Mouse (Mus musculus): Measurements from ENCODE around the gene Pygo1. TPM values are rescaled to one million over a fixed set of nuclear protein-coding genes. Genes with fewer than 3 reads are reported as not detected.

Pygo1 gene
- total and polyA plus RNA-seq, 2 experiments from 2014 or later, result 9.6 to 41.7 TPM

- Histone ChIP-seq H3K27me3 (ENCODE audit: insufficient read depth, low read length) (no peaks in the 10 kb centered on the region), H3K36me3 (ENCODE audit: insufficient read depth) (no peaks in the 10 kb centered on the region), H3K4me1 (ENCODE audit: insufficient read depth) (no peaks in the 10 kb centered on the region), H3K4me2 (ENCODE audit: low read depth) (no peak overlapping the region), H3K9ac (no peak overlapping the region), H3K27ac (ENCODE audit: low read depth, low read length) (0 out of 2 replicates have a peak overlapping the region, but pooled peaks have one; percentile 21), H3K9me3 (ENCODE audit: low read length) (no peaks in the 10 kb centered on the region), H3K4me3 (ENCODE audit: low read depth, low read length) (no peak overlapping the region)
- 69% methylated on average over 7 of the region's 7 CpGs for WGBS
- ATAC-seq (no peak), DNase-seq (no peak)
- 0 out of 2 replicates have a peak, but pooled peaks have one; percentile 9 for TF ChIP-seq CTCF (IDR thresholded peaks at IDR 0.05; ENCODE audit: low read depth)
Observed at GRCm38 (mm10) chr9:72969874-72970273, 44.4 kb downstream of the Pygo1 start.

- no peak overlapping the region for H3K4me2 ChIP-seq (ENCODE audit: low read depth)
- no peak for TF ChIP-seq CTCF (IDR thresholded peaks at IDR 0.05; ENCODE audit: low read depth)
- DNase-seq, result peak; percentile 36
- H3K4me3 ChIP-seq (ENCODE audit: low read depth, low read length), result no peak overlapping the region
- H3K4me1 ChIP-seq (ENCODE audit: insufficient read depth), result no peaks in the 10 kb centered on the region
- 66% methylated on average over 5 of the region's 5 CpGs for WGBS
- H3K27me3 ChIP-seq (ENCODE audit: insufficient read depth, low read length), result no peaks in the 10 kb centered on the region
- ATAC-seq, result no peak
- H3K9ac ChIP-seq, result no peak overlapping the region
- no peaks in the 10 kb centered on the region for H3K36me3 ChIP-seq (ENCODE audit: insufficient read depth)
- no peak overlapping the region for H3K27ac ChIP-seq (ENCODE audit: low read depth, low read length)
- H3K9me3 ChIP-seq (ENCODE audit: low read length), result no peaks in the 10 kb centered on the region
Observed at GRCm38 (mm10) chr9:72972435-72972834, 47.0 kb downstream of the Pygo1 start.

DNA sequence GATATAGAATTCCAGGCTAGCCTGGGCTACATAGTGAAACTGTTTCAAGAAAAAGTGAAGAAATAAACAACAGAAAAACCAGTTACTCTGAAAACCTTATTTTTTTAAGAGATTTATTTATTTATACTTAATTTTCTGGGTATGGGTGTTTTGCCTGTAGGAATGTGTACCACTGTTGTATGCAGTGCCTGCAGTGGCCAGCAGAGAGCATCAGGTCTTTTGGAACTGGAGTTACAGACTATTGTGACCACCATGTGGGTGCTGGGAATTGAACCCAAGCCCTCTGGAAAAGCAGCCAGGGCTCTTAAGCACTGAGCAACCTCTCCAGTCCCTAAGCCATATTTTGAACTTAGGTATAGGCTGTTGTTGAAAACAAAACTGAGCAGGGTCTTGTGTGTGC, 47.5 kb downstream of the Pygo1 start:
- Histone ChIP-seq H3K4me2 (ENCODE audit: low read depth) (no peak overlapping the region), H3K27ac (ENCODE audit: low read depth, low read length) (no peak overlapping the region), H3K27me3 (ENCODE audit: insufficient read depth, low read length) (no peaks in the 10 kb centered on the region), H3K36me3 (ENCODE audit: insufficient read depth) (no peaks in the 10 kb centered on the region), H3K9ac (no peak overlapping the region), H3K9me3 (ENCODE audit: low read length) (no peaks in the 10 kb centered on the region), H3K4me1 (ENCODE audit: insufficient read depth) (no peaks in the 10 kb centered on the region), H3K4me3 (ENCODE audit: low read depth, low read length) (no peak overlapping the region)
- ATAC-seq (no peak), DNase-seq (no peak)
- TF ChIP-seq CTCF (IDR thresholded peaks at IDR 0.05; ENCODE audit: low read depth), result 0 out of 2 replicates have a peak, but pooled peaks have one; percentile 19

DNA sequence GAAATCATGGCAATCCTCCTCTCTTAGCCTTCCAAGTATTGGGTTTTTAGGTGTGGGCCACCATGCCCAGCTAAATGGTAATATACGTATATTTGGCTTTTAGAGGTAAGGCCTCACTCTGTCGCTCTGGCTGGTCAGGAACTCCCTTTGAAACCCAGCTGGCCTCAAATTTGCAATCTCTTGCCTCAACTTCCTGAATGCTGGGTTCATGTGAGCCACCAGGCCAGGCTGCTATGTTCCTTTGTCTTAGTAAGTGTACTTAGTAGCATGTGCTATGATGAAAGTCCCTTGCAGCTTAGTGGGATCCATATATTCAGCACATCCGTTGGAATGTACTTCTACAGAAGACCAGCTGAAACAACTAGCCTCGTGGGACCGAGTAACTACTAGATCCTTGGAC, 49.3 kb downstream of the Pygo1 start:
- 84% methylated on average over 5 of the region's 5 CpGs for whole genome bisulfite sequencing
- DNase-seq (no peak), ATAC-seq (no peak)
- no peak overlapping the region for H3K27ac ChIP-seq (ENCODE audit: low read depth, low read length)
- no peaks in the 10 kb centered on the region for H3K27me3 ChIP-seq (ENCODE audit: insufficient read depth, low read length)
- no peaks in the 10 kb centered on the region for H3K9me3 ChIP-seq (ENCODE audit: low read length)
- no peak for TF ChIP-seq CTCF (IDR thresholded peaks at IDR 0.05; ENCODE audit: low read depth)
- H3K36me3 ChIP-seq (ENCODE audit: insufficient read depth), result no peaks in the 10 kb centered on the region
- H3K9ac ChIP-seq, result no peak overlapping the region
- no peak overlapping the region for H3K4me2 ChIP-seq (ENCODE audit: low read depth)
- H3K4me3 ChIP-seq (ENCODE audit: low read depth, low read length), result no peak overlapping the region
- no peaks in the 10 kb centered on the region for H3K4me1 ChIP-seq (ENCODE audit: insufficient read depth)

GRCm38 (mm10) chr9:72975242-72975641, 49.8 kb downstream of the Pygo1 start:
- TF ChIP-seq CTCF (IDR thresholded peaks at IDR 0.05; ENCODE audit: low read depth), result no peak
- Histone ChIP-seq H3K4me2 (ENCODE audit: low read depth) (no peak overlapping the region), H3K4me3 (ENCODE audit: low read depth, low read length) (no peak overlapping the region), H3K9ac (no peak overlapping the region), H3K27ac (ENCODE audit: low read depth, low read length) (no peak overlapping the region), H3K27me3 (ENCODE audit: insufficient read depth, low read length) (no peaks in the 10 kb centered on the region), H3K36me3 (ENCODE audit: insufficient read depth) (no peaks in the 10 kb centered on the region), H3K4me1 (ENCODE audit: insufficient read depth) (no peaks in the 10 kb centered on the region), H3K9me3 (ENCODE audit: low read length) (no peaks in the 10 kb centered on the region)
- 98% methylated on average over 1 of the region's 1 CpGs for WGBS
- ATAC-seq (no peak), DNase-seq (no peak)

DNA sequence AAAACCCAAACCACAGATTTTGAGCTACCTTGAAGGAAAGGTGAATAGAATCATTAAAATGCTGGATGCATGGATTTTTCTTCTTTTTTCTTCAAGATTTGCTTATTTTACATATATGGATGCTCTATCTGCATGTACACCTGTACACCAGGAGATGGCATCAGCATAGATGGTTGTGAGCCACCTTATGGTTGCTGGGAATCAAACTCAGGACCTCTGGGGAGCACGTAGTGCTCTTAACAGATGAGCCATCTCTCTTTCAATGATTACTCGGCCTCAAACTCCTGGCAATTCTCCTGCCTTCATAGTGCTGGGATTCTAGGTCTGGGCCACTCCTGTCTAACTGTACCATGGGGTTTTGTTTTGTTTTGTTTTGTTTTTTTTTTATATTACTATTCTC, 57.6 kb downstream of the Pygo1 start:
- Histone ChIP-seq H3K27me3 (ENCODE audit: insufficient read depth, low read length) (no peaks in the 10 kb centered on the region), H3K36me3 (ENCODE audit: insufficient read depth) (no peaks in the 10 kb centered on the region), H3K4me1 (ENCODE audit: insufficient read depth) (peaks cover 20% of the 10 kb centered on the region; the same call in 1 of the 2 replicates), H3K4me2 (ENCODE audit: low read depth) (no peak overlapping the region), H3K27ac (ENCODE audit: low read depth, low read length) (no peak overlapping the region), H3K4me3 (ENCODE audit: low read depth, low read length) (no peak overlapping the region), H3K9me3 (ENCODE audit: low read length) (no peaks in the 10 kb centered on the region), H3K9ac (no peak overlapping the region)
- peak; percentile 10; the same call in 1 of the 2 replicates for TF ChIP-seq CTCF (IDR thresholded peaks at IDR 0.05; ENCODE audit: low read depth)
- WGBS, result 74% methylated on average over 2 of the region's 2 CpGs
- no peak for DNase-seq
- no peak for ATAC-seq

GRCm38 (mm10) chr9:72985250-72986220, 60.1 kb downstream of the Pygo1 start, which contains the start of the genes Ccpg1os and Ccpg1:
Gene Ccpg1os, minus strand, starts transcription at chr9:72985382.
Gene Ccpg1, plus strand, starts transcription at chr9:72985429.
- peak within 1 kb of the TSS; percentile 92 for H3K27ac ChIP-seq (ENCODE audit: low read depth, low read length)
- no peaks in the 10 kb centered on the region for H3K36me3 ChIP-seq (ENCODE audit: insufficient read depth)
- 3% methylated on average over 83 of the region's 88 CpGs for WGBS
- H3K9me3 ChIP-seq (ENCODE audit: low read length), result no peaks in the 10 kb centered on the region
- H3K9ac ChIP-seq, result peak within 1 kb of the TSS; percentile 85
- TF ChIP-seq CTCF (IDR thresholded peaks at IDR 0.05; ENCODE audit: low read depth), result peak; percentile 43; the same call in 1 of the 2 replicates
- no peaks in the 10 kb centered on the region for H3K27me3 ChIP-seq (ENCODE audit: insufficient read depth, low read length)
- ATAC-seq (peak; percentile 100), DNase-seq (peak; percentile 98)
- peaks cover 20% of the 10 kb centered on the region; the same call in 1 of the 2 replicates for H3K4me1 ChIP-seq (ENCODE audit: insufficient read depth)
- peak within 1 kb of the TSS; percentile 94 for H3K4me3 ChIP-seq (ENCODE audit: low read depth, low read length)
- H3K4me2 ChIP-seq (ENCODE audit: low read depth), result peak within 1 kb of the TSS; percentile 85
